Mouse (Mus musculus): ENCODE measurements around the gene Vav2. TPM values are rescaled to one million over a fixed set of nuclear protein-coding genes. Genes with fewer than 3 reads are reported as not detected.

The Vav2 gene
- total RNA-seq, 2 experiments from 2014 or later, result 7.5 to 9.0 TPM

DNA sequence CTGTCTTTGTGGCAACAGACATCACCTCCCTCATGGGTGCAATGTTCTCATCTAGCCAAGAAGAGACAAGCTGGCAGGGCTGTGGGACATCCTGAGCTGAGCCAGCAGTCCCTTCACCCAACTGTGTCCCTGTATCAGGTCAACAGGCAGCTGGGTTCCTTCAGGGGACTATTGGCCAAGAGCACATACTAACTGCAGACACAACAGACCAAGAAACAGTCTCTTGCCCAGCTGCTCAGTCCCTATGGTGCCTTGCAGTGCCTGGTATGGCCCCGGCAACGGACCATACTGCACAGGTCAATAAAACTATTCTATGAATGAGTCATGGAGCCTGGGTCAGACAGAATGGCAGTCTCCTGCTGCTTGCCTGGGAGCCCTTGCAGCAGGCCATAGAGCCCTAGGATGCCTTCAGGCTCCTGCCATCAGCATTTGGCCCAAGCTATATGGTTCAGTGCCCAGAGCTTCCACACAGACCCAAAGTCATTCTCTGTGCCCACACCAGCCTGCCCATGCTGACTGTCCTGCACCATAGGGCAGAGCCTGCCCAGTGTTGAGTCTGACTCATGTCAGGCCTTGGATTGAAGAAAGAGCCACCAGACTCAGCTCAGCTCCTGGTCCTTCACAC, 197.2 kb downstream of the Vav2 start:
- ATAC-seq (replicated peaks; ENCODE audit: low FRiP score, low TSS enrichment, poor library complexity, severe bottlenecking), result no peak

DNA sequence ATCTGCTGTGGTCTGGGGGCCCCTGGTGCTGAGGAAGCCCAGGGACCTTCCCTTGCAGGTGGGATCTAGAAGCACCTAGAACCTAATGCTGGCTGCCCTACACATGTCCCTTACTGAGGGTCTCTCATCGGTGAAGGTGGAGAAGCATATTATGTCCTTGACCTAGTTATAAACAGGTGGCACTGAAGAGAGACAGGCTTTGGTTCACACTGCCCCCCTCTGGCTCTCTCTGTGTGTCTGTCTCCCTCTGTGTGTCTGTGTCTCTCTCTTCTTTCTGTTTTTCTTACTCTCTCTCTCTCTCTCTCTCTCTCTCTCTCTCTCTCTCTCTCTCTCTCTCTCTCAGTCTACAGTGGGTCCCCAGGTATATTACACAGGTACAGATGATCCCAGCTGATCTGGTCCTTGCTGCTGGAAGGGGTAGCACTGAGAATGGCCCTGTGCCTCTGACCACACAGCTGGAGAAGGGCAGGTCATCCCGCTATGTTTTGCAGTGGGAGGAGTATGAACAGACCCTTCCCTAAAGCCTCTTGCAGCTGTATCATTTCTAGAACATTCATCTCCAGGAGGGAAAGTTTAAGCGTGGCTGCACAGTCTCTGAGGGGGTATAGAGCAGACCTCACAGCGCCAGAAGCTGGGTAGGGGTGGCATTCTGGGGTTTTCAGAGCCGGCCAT, 197.9 kb downstream of the Vav2 start:
- no peak for ATAC-seq (replicated peaks; ENCODE audit: low FRiP score, low TSS enrichment, poor library complexity, severe bottlenecking)

GRCm38 (mm10) chr2:27226572-27226971, 200.3 kb downstream of the Vav2 start:
- ATAC-seq (replicated peaks; ENCODE audit: low FRiP score, low TSS enrichment, poor library complexity, severe bottlenecking), result no peak

DNA sequence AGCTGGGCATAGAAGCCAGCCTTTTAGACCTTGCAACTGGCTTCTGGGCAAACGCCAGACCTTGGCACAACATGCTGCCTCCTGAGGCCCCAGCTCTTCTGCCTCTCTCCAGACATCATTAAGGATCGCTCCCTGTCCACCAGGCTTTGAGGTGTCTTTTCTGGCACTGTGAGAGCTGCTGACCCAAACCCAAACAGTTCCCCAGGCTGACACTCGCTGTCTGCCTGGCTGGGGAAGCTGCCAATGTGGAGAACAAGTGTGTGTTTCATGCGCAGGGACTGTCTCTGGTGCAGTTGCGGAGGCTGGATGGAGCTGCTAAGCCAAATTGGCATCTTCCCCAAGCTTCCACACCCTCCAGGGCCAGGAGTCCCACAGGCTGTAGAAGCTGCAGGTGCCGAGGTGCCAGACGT, 203.8 kb downstream of the Vav2 start:
- ATAC-seq (replicated peaks; ENCODE audit: low FRiP score, low TSS enrichment, poor library complexity, severe bottlenecking), result no peak

DNA sequence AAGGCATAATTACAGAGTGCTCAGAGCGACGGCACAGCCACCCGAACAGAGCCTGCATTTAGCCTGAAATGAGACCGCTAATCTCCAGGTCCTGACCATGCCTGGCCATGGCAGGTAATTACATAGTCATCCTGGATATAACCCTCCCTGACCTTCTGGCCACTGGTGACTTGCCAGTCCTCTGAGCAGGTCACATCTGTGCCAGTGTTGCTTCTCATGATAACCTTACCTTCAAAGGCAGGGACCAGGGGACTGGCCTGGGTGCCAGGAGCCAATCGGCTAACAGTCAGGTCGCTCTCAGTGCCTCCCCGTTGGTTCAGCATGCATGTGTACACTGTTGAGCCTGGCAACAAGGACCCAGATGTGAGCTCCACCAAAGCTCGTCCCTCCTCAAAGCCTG, 208.3 kb downstream of the Vav2 start:
- no peak for ATAC-seq (replicated peaks; ENCODE audit: low FRiP score, low TSS enrichment, poor library complexity, severe bottlenecking)

DNA sequence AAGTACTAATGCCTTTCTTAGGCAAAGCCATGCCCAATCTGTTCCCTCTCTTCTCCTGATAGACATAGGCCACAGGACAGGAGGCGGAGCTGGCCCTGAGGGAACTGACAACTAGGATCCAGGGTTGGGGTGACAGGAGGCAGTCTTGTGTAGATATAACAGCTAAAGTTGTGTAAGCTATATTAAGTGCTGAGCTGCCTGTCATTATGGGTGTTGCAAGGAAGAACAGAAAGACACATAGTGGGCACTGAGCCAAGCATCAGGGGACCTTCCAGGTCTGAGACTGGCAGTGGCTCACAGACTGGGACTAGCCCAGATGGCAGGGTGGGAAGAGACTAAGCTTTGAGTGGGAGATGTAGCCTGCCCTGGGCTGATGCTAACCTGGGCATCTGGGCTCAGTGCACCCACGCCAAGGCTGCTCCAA, 208.7 kb downstream of the Vav2 start:
- no peak for ATAC-seq (replicated peaks; ENCODE audit: low FRiP score, low TSS enrichment, poor library complexity, severe bottlenecking)

DNA sequence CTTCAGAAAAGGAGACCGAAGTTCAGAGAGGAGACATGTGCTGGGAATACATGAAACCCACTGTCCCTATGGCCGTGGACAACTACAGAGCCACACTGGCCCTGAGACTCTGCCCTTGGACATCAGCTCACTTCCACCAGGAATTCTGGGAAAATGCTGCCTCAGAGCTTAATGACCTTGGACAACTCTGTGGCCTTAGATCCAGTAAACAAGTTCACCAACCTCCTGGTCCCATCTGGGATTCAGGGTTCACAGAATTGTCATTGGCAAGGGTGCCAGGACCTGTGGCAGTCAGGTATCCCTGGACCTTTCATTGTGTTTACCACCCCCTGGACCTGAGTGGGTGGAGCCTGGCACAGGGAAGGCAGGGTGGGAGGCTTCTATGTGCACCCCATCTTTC, 211.3 kb downstream of the Vav2 start:
- ATAC-seq (replicated peaks; ENCODE audit: low FRiP score, low TSS enrichment, poor library complexity, severe bottlenecking), result no peak

Other genes starting within 250 kb of the Vav2 start
- not detected in 2 replicates for gene Sardh, start 178.7 kb downstream of the Vav2 start, total RNA-seq (2014; fragmentation: Nextera tagmentation)
- gene Sardh, start 178.7 kb downstream of the Vav2 start, total RNA-seq (2017), result not detected in 2 replicates
- not detected in 2 replicates for gene Brd3os, start 15.3 kb upstream of the Vav2 start, total RNA-seq (2014; fragmentation: Nextera tagmentation)
- 0.52 TPM in 1 of 2 replicates, not detected in the other for gene Brd3os, start 15.3 kb upstream of the Vav2 start, total RNA-seq (2017)
- 57.9 and 68.7 TPM in 2 replicates for gene Brd3, start 80.6 kb upstream of the Vav2 start, total RNA-seq (2014; fragmentation: Nextera tagmentation)
- gene Brd3, start 80.6 kb upstream of the Vav2 start, total RNA-seq (2017), result 23.5 and 40.9 TPM in 2 replicates
- gene Wdr5, start 88.1 kb upstream of the Vav2 start, total RNA-seq (2014; fragmentation: Nextera tagmentation), result 70.9 and 89.0 TPM in 2 replicates
- 87.0 and 91.8 TPM in 2 replicates for gene Wdr5, start 88.1 kb upstream of the Vav2 start, total RNA-seq (2017)
- 4.6 and 7.0 TPM in 2 replicates for gene Rxra, start 249.4 kb upstream of the Vav2 start, total RNA-seq (2014; fragmentation: Nextera tagmentation)
- 2.8 and 8.0 TPM in 2 replicates for gene Rxra, start 249.4 kb upstream of the Vav2 start, total RNA-seq (2017)

Data from megakaryocyte-erythroid progenitor cell, adult 5-6 weeks (primary cell).